Mouse (Mus musculus) neural tube, embryonic 11.5 days (tissue): ENCODE measurements around the gene Mrpl19. TPM values are rescaled to one million over a fixed set of nuclear protein-coding genes. Genes with fewer than 3 reads are reported as not detected.

Experiments used
- ATAC-seq: fragments of 200-750 bp; cut with Nextera tagmentation; 2 replicates; pipeline ENCODE4 v1.8.0; 2017; ENCODE audit warnings: moderate number of reproducible peaks, mild to moderate bottlenecking, moderate TSS enrichment, moderate library complexity; ENCODE audit not compliant: insufficient read depth, low FRiP score, low TSS enrichment
- DNase-seq: peaks from one replicate; pipeline ENCODE4 v3.0.0-alpha.2; 2015; ENCODE audit warnings: low spot score
- H3K27ac ChIP-seq: fragments of 300-500 bp; sonication (generic); 2 replicates; pipeline ENCODE4 v1.5.1; 2014; ENCODE audit warnings: low read depth, mild to moderate bottlenecking, low read length
- H3K27me3 ChIP-seq: fragments of 300-500 bp; sonication (generic); 2 replicates; pipeline ENCODE4 v1.6.1; 2014; ENCODE audit warnings: mild to moderate bottlenecking, low read length, mixed read lengths; ENCODE audit not compliant: control insufficient read depth, insufficient read depth
- H3K36me3 ChIP-seq: fragments of 300-500 bp; sonication (generic); 2 replicates; pipeline ENCODE4 v1.6.1; 2014; ENCODE audit warnings: mild to moderate bottlenecking, low read length, moderate library complexity, mixed read lengths; ENCODE audit not compliant: control insufficient read depth, insufficient read depth
- H3K4me1 ChIP-seq: fragments of 300-500 bp; sonication (generic); 2 replicates; pipeline ENCODE4 v1.6.1; 2014; ENCODE audit warnings: low read length, mixed read lengths; ENCODE audit not compliant: control insufficient read depth, insufficient read depth
- H3K4me2 ChIP-seq: fragments of 300-500 bp; sonication (generic); 2 replicates; pipeline ENCODE4 v1.6.1; 2014; ENCODE audit warnings: low read depth, mild to moderate bottlenecking, moderate library complexity
- H3K4me3 ChIP-seq: fragments of 300-500 bp; sonication (generic); 2 replicates; pipeline ENCODE4 v1.5.1; 2014; ENCODE audit warnings: low read depth, low read length
- H3K9ac ChIP-seq: fragments of 300-500 bp; sonication (generic); 2 replicates; pipeline ENCODE4 v1.6.1; 2014; ENCODE audit warnings: mild to moderate bottlenecking, low read length
- H3K9me3 ChIP-seq: fragments of 300-500 bp; sonication (generic); 2 replicates; pipeline ENCODE4 v1.6.1; 2016; ENCODE audit warnings: low read length; ENCODE audit not compliant: control insufficient read depth
- WGBS: fragments of 180-500 bp; shearing (Covaris S2); extraction: QIAGEN DNeasy Blood & Tissue Kit; methylation state at CpG from one replicate; pipeline ENCODE4 v1.1.7; 2014; 5-methylcytosine and 5-hydroxymethylcytosine counted together
- polyA plus RNA-seq: library from polyadenylated mRNA; unstranded; fragments of >200 nt; fragmentation: Nextera tagmentation; extraction: Ambion mirVana; gene quantifications from 2 replicates; pipeline ENCODE4 v1.2.1, GENCODE M21; 2014

Mrpl19 gene
- 60.1 and 62.3 TPM in 2 replicates for polyA plus RNA-seq

- Histone ChIP-seq H3K27me3 (no peaks in the 10 kb centered on the region), H3K36me3 (no peaks in the 10 kb centered on the region), H3K4me2 (peak within 1 kb of the TSS; percentile 70), H3K4me1 (peaks cover 7% of the 10 kb centered on the region), H3K9me3 (no peaks in the 10 kb centered on the region), H3K27ac (no peak within 1 kb of the TSS), H3K9ac (peak within 1 kb of the TSS; percentile 74), H3K4me3 (peak within 1 kb of the TSS; percentile 91)
- ATAC-seq (peak; percentile 98), DNase-seq (peak; percentile 89)
- WGBS = under 1% methylated on average over 44 of the region's 44 CpGs
Observed at GRCm38 (mm10) chr6:81965296-81966067, at the start of gene Mrpl19. TSS of gene Mrpl19 (minus strand) at chr6:81965958.

DNA sequence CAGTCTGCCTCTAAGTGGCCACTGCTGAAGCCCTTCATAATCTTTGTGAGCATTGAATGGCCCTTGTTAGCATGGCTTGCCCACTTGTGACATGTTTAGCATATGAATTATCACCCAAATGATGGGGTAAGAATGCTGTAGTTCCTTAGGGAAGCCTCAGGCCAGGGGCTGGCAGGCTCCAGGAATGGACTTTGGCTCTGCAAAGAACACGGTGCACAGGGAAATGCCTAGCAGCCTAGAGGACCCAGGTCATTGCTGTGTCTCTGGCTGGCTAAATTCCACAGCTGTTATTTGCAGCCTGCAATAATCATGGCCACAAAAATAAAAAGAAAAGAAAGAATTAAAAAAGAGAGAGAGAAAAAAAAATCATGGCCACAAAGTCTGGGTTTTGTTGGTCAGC, 46.6 kb upstream of the Mrpl19 start:
- 62% methylated on average over 1 of the region's 1 CpGs for WGBS
- no peak overlapping the region for H3K9ac ChIP-seq
- ATAC-seq (no peak), DNase-seq (no peak)
- no peak overlapping the region for H3K27ac ChIP-seq
- no peak overlapping the region for H3K4me3 ChIP-seq
- H3K36me3 ChIP-seq = no peaks in the 10 kb centered on the region
- no peaks in the 10 kb centered on the region for H3K9me3 ChIP-seq
- H3K4me1 ChIP-seq = no peaks in the 10 kb centered on the region
- H3K4me2 ChIP-seq = no peak overlapping the region
- H3K27me3 ChIP-seq = no peaks in the 10 kb centered on the region

DNA sequence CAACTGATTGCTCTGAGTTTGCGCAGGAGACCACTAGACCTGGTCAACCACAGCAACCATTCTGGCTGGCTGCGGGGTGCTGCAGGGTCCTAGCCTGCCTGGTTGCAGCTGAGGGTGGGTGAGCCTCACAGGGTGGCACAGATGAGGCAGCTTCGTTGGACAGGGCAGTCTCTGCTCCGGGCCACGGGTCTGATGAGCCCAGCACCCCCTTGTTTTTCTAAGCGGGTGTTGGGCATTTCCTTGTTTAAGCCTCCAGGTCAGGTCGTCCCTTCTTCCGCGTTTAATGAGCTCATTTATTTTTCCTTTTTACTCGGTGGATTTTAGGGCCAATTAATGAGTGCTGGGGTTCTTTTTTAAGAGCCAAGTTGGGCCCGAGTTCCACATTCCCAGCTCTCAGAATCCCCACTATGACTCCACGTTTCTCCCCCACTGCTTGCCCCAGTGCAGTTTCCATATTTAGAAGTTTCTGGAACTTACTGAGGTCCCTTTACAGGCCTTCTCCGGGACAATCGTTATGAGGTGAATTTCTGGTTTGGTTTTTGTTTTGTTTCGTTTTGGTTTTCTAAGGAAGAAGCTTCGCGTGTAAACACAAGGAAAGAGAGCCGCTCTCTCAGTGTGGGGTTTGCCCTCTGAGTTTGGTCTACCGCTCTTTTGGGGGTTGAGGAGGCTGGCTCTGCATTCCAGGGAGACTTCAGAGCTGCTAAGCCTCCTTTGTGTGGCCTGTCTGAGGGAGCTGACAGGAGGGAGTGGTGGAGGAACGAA, 24.5 kb upstream of the Mrpl19 start:
- H3K9me3 ChIP-seq = no peaks in the 10 kb centered on the region
- no peak overlapping the region for H3K27ac ChIP-seq
- H3K9ac ChIP-seq = no peak overlapping the region
- no peak for DNase-seq
- no peaks in the 10 kb centered on the region for H3K36me3 ChIP-seq
- no peak for ATAC-seq
- 55% methylated on average over 20 of the region's 20 CpGs for WGBS
- no peak overlapping the region for H3K4me3 ChIP-seq
- H3K4me2 ChIP-seq = no peak overlapping the region
- H3K27me3 ChIP-seq = no peaks in the 10 kb centered on the region
- H3K4me1 ChIP-seq = no peaks in the 10 kb centered on the region

GRCm38 (mm10) chr6:81988341-81988740, 22.6 kb upstream of the Mrpl19 start:
- H3K4me3 ChIP-seq = no peak overlapping the region
- no peaks in the 10 kb centered on the region for H3K4me1 ChIP-seq
- no peaks in the 10 kb centered on the region for H3K27me3 ChIP-seq
- ATAC-seq = no peak
- H3K36me3 ChIP-seq = no peaks in the 10 kb centered on the region
- no peak overlapping the region for H3K4me2 ChIP-seq
- H3K9ac ChIP-seq = no peak overlapping the region
- no peak for DNase-seq
- WGBS = 89% methylated on average over 5 of the region's 5 CpGs
- no peak overlapping the region for H3K27ac ChIP-seq
- no peaks in the 10 kb centered on the region for H3K9me3 ChIP-seq

- DNase-seq = no peak
Observed at GRCm38 (mm10) chr6:81987580-81987979, 21.8 kb upstream of the Mrpl19 start.

DNA sequence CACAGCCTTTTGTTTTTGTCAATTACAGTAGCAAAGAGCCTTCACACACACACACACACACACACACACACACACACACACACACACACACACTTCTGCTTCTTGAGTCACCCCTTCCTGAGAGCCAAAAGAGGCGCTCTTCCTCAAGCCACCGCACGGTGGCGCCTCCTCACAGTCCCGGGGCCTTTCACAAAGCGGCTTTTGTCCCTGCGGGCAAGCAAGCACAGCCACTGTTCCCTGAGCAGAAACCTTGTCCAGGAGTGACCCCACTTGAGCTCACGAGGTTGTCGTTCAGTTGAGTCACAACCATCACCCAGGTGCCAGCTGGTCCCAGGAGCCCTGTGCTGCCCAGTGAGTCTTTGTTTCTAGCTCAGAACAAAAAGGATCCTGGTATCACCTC, 21.3 kb upstream of the Mrpl19 start:
- Histone ChIP-seq H3K27ac (no peak overlapping the region), H3K4me3 (no peak overlapping the region), H3K4me1 (no peaks in the 10 kb centered on the region), H3K9ac (no peak overlapping the region), H3K27me3 (no peaks in the 10 kb centered on the region), H3K36me3 (no peaks in the 10 kb centered on the region), H3K4me2 (no peak overlapping the region), H3K9me3 (no peaks in the 10 kb centered on the region)
- ATAC-seq (peak; percentile 72), DNase-seq (peak; percentile 85)
- 2% methylated on average over 9 of the region's 9 CpGs for WGBS

More at GRCm38 (mm10) chr6:81987580-81987979, 21.8 kb upstream of the Mrpl19 start:
- no peaks in the 10 kb centered on the region for H3K27me3 ChIP-seq
- no peak for ATAC-seq
- H3K27ac ChIP-seq = no peak overlapping the region
- no peak overlapping the region for H3K9ac ChIP-seq
- 53% methylated on average over 3 of the region's 3 CpGs for WGBS
- no peaks in the 10 kb centered on the region for H3K9me3 ChIP-seq
- no peak overlapping the region for H3K4me2 ChIP-seq
- no peaks in the 10 kb centered on the region for H3K36me3 ChIP-seq
- no peak overlapping the region for H3K4me3 ChIP-seq
- H3K4me1 ChIP-seq = no peaks in the 10 kb centered on the region

- Histone ChIP-seq H3K27me3 (no peaks in the 10 kb centered on the region), H3K27ac (no peak overlapping the region), H3K4me3 (no peak overlapping the region), H3K36me3 (no peaks in the 10 kb centered on the region), H3K9ac (no peak overlapping the region), H3K4me2 (no peak overlapping the region), H3K9me3 (no peaks in the 10 kb centered on the region), H3K4me1 (no peaks in the 10 kb centered on the region)
- no peak for DNase-seq
- 53% methylated on average over 5 of the region's 5 CpGs for WGBS
- ATAC-seq = no peak
Observed at GRCm38 (mm10) chr6:81986599-81986998, 20.8 kb upstream of the Mrpl19 start.

- Histone ChIP-seq H3K9me3 (no peaks in the 10 kb centered on the region), H3K27ac (no peak overlapping the region), H3K36me3 (no peaks in the 10 kb centered on the region), H3K4me1 (no peaks in the 10 kb centered on the region), H3K9ac (no peak overlapping the region), H3K4me3 (no peak overlapping the region), H3K27me3 (no peaks in the 10 kb centered on the region), H3K4me2 (no peak overlapping the region)
- DNase-seq (no peak), ATAC-seq (no peak)
- 88% methylated on average over 8 of the region's 8 CpGs for WGBS
Observed at GRCm38 (mm10) chr6:81986171-81986570, 20.4 kb upstream of the Mrpl19 start.

DNA sequence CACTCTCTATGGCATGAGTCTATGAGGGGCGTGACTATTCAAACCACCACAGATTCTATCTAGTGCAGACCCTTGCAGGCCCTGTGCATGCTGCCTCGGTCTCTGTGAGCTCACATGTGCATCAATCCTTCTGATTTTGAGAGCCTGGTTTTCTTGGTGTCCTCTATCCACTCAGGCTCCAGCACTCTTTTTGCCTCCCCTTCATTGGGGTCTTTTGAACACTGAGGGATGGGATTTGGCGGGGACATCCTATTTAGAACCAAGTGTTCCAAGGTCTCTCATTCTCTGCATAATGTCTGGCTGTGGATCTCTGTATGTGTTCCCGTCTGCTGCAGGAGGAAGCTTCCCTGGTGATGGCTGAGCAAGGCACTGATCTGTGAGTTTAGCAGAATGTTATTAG, 13.5 kb upstream of the Mrpl19 start:
- Histone ChIP-seq H3K4me1 (no peaks in the 10 kb centered on the region), H3K9ac (no peak overlapping the region), H3K9me3 (no peaks in the 10 kb centered on the region), H3K27ac (no peak overlapping the region), H3K4me2 (no peak overlapping the region), H3K36me3 (no peaks in the 10 kb centered on the region), H3K4me3 (no peak overlapping the region), H3K27me3 (no peaks in the 10 kb centered on the region)
- WGBS = 90% methylated on average over 4 of the region's 4 CpGs
- no peak for DNase-seq
- no peak for ATAC-seq
